Mouse (Mus musculus) left cerebral cortex, adult 18-20 months (tissue): ENCODE measurements at regions not wholly inside any gene's neighbourhood (a gene's known extent, or its start where the extent isn't known, plus 50 kb on each side); places are given as distances from the start of the nearest gene placed in this dataset.
"Not testable (repeated sequence)": the region's sequence is repeated elsewhere in the genome, so short reads cannot be mapped to it uniquely, and the experiment has no call there.

ENCODE experiments used
- DNase-seq, 2 experiments: peaks; one replicate each; pipeline ENCODE4 v3.0.0; 2021 to 2022; ENCODE audit warnings: low spot score in 2 of 2, mixed read lengths in 1 of 2

DNA sequence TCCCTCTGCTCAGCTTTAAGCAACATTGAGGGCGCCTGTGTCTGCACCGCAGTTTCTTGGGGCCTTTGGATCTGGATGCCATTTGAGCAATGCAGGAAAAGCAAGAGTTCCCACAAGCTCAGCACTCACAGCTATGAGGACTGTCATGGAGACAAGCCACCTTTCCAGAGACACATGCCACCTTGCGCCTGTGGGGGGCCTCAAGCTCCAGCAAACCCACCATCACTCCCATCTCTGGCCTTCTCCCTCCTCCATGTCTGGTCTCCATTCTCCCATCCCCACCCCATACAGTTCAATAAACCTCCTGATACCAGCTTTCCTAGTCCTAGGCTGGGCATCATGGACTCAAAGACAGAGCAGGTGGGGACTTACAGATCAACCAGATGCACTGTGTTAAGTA, 97.8 kb downstream of the Wdr11 start:
- no peak for DNase-seq

DNA sequence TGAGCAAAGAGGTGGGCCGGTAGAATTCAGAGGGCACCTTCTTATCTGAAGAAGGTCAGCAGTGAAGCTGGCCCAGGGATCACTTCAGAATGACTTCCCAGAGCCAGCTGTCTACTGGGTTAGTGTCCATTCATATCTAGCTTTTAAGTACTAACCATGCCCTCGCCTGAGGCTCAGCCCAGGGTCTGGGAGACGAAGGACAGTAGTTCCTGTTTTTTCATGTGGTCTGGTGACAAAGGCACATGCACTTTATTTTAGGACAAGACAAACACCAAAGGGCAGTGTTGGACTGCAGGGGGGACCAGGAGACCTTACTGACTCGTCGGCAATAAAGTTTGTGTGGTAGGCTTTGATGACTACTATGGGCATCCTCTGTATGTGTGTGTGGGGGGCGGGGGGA, 99.2 kb downstream of the Wdr11 start:
- DNase-seq = no peak

DNA sequence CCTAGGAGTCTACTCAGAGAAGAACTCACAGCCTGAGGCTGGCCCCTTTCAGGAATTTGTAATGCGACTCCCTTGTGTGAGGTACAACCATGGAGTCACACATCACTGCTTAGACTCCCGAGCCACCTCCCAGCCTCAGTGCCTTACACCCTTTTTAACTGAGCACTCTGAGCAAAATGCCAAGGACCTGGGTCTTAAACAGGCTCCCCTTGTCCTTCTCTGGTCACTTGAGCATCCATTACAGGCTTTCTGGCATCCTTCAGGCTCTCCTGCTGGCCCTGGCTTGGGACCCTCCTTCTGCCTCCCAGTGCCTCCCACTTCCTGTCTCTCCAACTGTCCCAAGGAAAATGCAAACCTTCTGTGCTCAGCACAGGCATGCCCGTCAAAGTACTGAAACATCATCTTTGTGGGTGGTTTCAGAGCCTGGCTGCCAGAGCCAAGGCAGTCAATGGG, 100.0 kb downstream of the Wdr11 start:
- no peak for DNase-seq

DNA sequence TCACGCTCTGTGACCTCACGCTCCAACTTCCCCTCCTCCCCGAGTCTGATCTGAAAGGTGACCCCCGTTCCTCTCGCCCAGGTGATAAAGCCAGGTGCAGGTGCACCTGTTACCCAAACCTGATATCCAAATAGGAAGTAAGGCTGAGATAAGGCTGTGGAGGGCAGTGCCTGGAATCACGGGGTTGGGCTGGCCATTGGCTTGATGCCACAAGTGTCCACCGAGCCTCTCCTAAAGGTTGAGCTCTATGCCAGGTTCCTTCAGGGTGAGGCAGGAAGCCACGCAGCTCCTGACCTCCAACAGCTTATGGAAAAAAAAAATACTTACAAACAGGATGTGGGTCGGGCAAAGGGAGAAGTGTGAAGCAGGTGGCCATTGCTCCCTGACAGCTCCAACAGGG, 102.0 kb downstream of the Wdr11 start:
- no peak for DNase-seq

DNA sequence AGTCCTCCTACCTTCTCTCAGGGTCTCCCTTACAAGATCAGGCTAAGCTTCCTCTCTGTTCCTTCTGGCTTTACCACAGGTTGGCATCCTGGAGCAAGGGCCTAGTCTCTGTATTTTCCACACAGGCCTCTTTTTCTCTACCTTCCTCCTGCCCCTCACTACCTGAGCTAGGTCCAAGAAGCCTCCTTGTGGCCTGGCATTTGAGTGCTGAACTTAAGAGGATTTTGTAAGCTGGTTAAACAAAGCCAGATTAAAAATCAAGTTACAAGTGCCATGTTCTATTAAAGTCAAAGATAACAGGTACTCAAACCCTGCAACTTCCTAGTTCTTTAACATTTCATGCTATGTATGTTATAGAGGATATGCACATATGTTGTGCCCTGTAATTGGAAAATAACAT, 102.5 kb downstream of the Wdr11 start:
- DNase-seq = no peak

DNA sequence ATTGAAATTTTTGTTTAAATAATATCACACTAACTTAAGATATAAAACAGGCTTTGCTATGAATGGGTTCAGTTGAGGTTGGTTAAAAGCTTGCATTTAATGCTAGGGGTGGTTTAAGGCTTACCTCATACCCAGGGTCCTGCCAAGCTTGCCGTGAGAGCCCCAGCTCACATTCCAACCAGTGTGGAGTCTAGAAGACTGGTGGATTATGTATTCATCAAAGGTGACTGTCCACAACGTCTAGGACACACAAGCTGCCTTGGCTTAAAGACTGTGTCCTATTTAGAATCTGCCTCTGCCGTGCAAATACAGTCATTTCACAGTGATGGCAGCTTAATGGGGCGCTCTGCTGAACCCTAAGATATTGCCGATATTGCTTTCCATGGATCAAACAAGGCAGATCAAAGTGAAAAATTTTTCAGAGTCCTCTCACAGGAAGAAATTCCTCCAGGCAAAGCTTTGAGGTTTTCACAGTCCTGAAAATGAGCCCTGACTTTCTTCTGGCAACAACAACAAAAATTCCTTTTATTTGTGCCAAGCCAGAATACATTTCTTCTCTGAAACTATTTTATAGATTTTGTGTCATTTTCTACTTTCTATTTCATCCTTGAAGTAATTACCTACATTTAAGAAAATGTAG, 108.4 kb downstream of the Wdr11 start:
- DNase-seq = no peak

DNA sequence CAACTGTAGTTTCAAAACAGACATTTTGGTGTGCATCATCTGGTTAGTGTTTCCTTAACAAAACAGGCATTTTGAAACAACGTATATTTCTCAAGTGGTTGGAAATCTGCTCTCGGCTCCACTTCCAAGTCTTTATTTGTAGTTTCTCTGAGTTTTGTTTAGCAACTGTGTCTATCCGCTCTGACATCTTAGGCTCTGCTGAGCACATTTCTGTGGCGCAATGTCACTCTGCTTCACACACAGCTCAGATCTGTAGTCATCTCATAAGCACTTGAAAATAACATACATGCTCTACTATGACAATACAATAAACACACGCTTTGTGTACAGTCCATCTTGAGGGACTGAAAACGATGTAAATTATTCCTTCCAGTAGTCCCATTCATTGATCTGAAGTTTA, 135.9 kb downstream of the Wdr11 start:
- DNase-seq = no peak

DNA sequence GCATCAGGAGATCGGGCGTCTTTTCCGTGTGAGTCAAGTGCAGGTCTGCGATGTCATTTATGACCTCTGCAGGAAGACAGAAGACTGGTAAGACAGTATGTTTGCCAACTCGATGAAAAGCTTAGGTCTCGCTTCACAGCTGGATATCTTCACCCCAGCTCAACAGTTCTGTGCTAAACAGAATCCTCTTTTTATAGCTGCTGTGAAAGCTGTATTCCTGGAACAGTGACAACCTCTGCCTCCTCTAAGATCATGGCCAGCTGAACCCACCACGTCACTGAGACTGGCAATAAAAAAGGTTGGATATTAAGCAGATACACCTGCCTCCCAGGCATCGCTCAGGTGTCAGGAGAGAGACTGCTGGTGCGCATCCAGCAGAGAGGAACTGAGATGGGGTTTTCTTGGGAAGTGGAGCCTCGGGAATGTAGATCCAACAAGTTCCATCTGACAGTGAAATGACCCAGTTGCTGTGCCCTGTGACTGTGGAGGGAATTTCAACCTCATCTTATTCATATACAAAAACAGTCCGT, 138.1 kb downstream of the Wdr11 start:
- no peak for DNase-seq

DNA sequence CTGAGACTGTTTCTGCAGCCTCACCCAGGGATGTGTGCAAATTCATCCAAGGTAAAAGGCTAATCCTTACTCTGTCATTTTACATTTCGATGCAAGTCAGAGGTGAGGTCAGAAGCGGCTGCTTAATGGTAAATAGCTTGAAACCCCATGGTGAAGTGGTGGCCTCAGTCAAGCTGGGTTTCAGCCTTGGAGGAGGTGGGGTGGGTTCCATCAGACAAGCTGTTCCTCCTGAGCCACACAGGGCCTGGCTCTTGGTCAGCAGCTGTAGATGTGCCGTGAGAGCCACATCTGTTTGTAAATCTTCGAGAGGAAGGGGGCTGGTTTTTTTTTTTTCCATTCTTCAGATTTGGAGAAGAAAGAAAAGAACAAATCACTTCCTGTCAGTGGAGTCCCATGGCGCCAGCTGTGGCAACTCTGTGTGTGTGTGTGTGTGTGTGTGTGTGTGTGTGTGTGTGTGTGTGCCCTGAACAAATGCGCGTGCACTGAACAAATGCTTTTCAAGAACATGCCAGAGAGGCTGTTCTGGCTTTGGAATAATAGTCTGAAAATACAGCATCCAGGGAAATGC, 139.2 kb downstream of the Wdr11 start:
- DNase-seq = no peak

DNA sequence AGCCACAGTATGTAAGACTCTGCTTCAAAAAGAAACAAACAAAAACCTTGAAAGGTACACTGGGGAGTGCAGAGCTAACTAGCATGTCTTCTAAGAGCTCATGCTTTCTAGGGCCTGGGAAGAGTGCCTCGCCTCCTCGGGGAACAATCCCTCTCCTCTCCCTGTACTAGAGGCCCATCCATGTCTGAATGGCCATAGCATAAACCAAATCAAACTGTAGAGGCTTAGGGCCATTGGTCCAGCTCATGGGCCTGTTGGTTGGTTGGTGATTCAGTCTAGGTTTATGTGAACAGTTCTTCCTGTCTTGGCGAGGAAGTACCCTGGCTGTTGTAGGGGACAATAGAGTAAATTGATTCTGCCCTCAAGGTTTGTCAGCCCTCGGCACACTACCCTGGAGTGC, 151.0 kb downstream of the Wdr11 start:
- no peak for DNase-seq

DNA sequence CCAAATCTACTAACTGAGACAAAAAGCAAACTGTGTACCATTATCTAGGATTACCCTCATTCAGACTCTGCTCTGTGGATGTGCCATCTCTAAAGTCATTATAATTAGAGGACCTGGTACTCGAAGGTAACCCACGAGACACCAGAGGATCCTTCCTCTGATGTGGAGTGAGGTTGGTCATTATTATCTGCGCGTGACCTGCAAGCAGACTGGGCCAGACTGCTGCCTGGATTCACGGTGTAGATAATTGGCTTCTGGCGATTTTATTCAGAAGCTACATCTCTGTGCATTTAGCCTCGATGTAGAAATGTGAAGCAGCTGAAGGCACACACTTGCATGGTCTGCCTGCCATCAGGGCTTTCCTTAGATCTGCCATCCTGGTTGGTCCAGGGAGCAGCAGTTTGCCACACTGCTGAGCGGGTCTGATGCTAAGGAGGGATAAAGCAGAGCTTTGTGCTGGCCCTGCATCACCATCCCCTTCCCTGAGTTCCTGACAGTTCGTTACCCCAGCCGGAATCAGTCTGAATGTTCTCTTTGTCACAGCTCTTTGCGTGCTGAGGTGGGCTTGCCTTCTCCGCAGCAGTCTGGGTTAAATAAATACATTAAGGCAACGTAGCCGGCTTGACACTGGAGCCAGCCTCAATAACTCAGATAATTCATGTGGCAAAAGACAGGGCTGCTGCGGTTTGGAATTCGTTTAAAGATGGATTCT, 152.4 kb downstream of the Wdr11 start:
- DNase-seq = no peak

DNA sequence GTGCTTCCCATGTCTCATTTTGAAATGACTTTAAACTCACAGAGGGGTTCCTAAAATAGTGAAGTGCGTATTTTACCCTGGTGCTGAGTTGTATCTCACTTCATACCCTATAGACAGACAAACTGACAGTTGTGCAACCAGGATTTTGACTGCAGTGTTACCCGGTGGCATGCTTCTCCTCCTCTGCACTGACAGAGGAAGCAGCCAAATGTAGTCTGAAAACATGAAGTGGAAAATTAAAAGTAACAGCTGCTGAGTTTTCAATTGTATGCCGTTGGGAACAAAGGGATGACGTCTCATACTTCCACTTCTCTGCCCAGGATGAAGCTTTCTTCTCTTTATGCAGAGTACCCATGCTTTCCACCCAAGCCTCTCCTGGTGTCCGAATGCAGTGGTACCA, 155.0 kb downstream of the Wdr11 start:
- DNase-seq = no peak

DNA sequence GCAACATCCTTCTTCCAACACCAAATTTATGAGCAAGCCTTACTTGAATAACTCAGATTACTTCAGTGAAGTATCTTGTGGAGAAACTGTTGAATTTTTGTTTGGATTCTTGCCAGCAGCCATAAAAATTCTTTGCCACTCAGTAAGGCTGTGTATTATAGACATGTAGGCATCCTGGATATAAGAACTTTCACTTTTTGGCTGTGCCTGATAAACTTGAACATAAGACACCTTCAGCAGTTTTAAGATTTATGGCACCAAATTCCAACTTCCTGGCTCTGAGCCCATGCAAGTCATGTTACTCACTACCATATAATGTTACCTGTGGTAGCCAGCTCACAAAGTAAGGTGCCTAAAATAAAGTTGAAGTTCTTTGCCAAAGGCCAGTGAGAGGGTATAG, 159.3 kb downstream of the Wdr11 start:
- no peak for DNase-seq

DNA sequence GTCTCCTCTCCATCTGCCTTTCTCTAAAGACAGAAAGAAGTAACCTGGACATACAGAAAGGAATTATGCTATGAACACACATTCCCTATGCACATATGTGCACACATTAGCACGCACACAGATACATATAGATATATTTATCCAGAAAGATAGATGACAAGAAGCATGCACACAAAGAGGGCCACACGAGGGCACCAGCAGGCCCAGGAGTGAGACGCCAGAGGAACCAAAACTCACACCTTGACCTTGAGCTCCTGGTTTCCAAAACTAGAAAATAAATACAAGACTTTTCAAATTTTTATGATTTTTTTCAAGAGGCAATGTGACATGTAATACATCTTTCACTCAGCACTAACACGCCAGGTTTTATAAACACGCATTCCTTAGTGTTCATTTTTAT, 163.1 kb downstream of the Wdr11 start:
- no peak for DNase-seq

DNA sequence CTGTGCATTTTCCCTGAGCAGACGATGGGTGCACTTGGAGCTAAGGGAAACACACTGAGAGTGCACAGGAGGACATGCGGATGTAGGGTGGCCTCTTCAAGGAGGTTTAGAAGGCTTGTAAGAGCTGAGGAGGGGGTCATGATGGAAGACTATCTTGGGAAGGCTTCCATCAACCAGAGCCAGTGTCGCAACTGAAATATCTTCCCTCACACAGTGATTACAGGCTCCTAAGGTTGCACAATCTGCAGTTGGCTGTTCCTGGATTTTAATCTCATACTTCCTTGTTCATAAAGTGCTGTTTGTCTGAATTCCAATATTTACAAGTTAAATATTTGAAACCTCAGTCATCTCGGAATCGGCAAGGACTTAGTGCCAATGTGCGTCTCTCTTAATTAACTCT, 164.5 kb downstream of the Wdr11 start:
- DNase-seq = no peak

DNA sequence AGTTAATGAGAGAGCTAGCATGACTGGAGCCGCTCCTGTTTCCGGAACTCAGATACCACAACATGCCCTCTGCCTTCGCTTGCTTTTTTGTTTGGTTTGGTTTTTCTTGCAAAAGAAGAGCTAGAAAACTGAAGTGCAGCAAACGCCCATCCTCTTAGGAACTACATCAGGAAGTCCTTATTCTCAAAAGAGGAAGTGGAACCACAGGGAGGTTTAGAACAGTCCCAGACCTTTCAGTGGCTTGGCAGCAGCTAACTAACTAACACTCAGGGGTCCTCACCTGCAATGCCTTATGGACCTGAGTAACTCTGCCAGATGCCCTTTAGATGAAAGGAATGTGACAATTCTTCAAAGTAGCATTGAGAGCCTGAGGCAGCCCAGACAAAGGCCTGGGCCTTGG, 168.2 kb downstream of the Wdr11 start:
- DNase-seq = no peak

DNA sequence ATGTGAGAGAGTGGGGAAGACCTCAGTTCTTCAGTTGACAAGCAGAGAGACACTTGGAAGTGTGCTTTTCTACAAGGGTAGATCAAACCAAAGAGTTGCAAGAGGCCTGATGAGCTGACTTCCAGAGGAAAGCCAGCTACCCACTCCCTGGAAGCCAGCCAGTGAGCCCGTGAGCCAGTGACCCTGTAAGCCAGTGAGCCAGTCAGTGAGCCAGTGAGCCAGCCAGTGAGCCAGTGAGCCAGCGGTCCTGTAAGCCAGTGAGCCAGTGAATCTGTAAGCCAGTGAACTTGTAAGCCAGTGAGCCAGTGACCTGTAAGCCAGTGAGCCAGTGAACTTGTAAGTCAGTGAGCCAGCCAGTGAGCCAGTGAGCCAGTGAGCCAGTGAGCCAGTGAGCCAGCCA, 168.7 kb downstream of the Wdr11 start:
- DNase-seq = no peak

DNA sequence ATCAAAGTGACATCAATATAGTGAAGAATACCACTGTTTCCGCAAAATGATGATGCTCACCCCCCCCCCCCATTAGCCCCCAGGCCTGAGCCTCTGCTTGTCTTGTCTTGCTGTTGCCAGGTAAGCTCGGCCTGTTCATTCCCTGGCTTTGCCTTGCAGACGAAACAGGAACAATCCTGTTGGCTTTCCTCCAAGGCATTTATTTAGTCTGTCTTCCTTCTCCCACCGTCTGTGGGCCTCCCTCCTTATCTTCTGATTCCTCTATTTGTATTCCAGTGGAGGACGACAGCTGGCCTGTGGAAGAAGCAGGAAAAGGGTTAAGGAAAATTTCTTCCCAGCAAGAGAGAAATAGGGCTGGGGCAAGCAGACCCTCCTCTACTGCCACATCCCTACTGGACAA, 172.1 kb downstream of the Wdr11 start:
- no peak for DNase-seq

DNA sequence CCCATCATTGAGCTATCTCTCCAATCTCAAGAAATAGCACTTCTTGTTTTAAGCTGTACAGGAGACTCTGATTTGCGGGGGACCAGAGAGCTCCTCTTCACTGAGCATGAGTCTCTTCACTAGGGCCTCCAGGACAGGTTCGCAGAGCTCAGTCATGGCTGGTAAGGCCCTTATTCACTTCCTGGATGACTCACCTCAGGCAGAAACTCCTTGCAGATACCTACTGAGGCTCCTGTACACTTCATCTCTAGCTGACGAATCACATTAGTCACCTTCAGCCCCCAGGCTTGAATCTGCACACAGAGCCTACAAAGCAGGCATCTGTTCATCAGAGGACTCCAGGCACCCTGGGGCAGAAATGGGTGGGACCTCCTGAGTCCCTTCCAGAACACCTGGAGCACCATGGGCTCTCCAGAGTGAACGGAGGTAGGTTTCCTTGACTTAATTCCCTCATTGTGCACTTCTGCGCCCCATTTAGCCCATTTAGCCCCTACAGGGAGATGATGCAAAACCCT, 172.8 kb downstream of the Wdr11 start:
- no peak for DNase-seq

DNA sequence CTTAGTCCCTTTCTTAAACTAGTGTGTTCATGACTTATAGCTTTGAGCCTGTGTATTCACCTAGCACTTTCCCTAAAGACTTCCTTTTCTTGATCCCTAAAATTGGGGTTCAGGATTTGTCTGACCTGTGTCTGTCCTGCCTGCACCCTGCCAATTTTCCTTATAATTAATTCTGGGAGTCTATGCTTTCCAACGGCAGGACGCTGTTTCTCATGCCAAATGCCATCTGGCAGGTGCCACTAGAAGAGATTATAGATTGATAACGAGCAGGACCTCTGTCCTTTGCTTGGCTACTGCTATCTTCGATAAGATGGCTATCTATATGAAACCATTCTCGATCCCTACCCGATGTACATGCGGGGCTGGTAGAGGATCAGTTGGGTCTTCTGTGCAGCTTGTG, 174.0 kb downstream of the Wdr11 start:
- no peak for DNase-seq

DNA sequence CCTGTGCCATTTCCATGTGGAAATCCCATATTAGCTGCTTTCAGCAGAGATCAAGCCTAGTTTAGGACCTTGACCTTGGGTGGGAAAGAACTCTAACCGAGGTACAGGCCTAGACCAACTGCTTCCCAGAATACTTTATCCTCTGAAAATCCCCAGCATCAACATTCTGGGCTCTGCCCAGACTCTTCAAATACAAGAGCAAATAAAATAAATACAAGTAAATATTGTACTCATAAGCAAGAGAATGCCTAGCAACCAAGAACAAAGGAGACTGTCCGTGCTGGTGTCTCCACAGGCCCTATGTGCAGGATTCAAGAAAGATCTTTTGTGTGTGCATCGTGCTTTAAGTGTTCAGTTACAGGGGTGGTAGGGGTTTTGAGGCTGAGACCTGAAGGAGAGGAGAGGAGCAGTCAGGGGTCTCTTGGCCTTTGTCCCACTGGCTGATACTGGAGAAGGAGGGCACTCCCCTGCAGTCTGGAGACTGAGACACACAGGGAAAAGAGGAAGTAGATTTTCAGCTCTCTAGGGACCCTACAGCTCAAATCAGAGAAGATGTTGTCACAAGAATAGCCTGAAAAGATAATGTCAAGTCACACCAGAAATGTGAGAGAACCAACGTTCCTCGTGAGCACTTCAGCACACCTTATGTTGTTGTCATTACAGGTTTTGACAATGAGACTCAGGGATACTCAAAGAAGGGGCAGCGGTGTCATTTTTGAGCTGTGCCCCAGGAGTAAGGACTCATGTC, 174.6 kb downstream of the Wdr11 start:
- no peak for DNase-seq

DNA sequence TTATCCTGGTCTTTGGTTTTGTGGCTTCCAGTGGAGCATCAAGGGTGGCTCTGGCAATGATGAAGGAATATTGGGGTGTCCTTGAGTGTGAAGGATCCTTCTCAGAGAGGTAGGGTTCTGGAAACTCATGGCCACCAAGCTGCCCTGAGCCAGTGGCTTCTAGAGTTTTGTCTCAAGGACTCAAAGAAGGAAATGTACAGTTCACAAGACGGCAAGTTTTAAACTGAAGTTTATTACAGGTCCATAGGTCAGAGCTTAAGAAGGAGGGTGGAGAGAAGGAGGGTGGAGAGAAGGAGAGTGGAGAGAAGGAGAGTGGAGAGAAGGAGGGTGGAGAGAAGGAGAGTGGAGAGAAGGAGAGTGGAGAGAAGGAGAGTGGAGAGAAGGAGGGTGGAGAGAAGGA, 178.0 kb downstream of the Wdr11 start:
- DNase-seq = not testable (repeated sequence)
